Mouse (Mus musculus) forebrain, embryonic 13.5 days (tissue): ENCODE measurements at regions not wholly inside any gene's neighbourhood (a gene's known extent, or its start where the extent isn't known, plus 50 kb on each side); places are given as distances from the start of the nearest gene placed in this dataset.

Source experiments
- ATAC-seq: fragments of 200-750 bp; cut with Nextera tagmentation; 2 replicates; pipeline ENCODE4 v1.8.0; 2017
- H3K27ac ChIP-seq: fragments of 300-500 bp; sonication (generic); 2 replicates; pipeline ENCODE4 v1.5.1; 2015; ENCODE audit warnings: inconsistent platforms, mild to moderate bottlenecking, moderate library complexity
- H3K27me3 ChIP-seq: fragments of 300-500 bp; sonication (generic); 2 replicates; pipeline ENCODE4 v1.6.1; 2015; ENCODE audit warnings: mild to moderate bottlenecking, inconsistent platforms
- H3K36me3 ChIP-seq: fragments of 300-500 bp; sonication (generic); 2 replicates; pipeline ENCODE4 v1.6.1; 2015; ENCODE audit warnings: mild to moderate bottlenecking, inconsistent platforms; ENCODE audit not compliant: poor library complexity, severe bottlenecking
- H3K4me1 ChIP-seq: fragments of 300-500 bp; sonication (generic); 2 replicates; pipeline ENCODE4 v1.6.1; 2015; ENCODE audit warnings: inconsistent platforms
- H3K4me2 ChIP-seq: fragments of 300-500 bp; sonication (generic); 2 replicates; pipeline ENCODE4 v1.6.1; 2015; ENCODE audit warnings: inconsistent platforms, mild to moderate bottlenecking, moderate library complexity
- H3K4me3 ChIP-seq: fragments of 300-500 bp; sonication (generic); 2 replicates; pipeline ENCODE4 v1.5.1; 2015; ENCODE audit warnings: mild to moderate bottlenecking, inconsistent platforms
- H3K9ac ChIP-seq: fragments of 300-500 bp; sonication (generic); 2 replicates; pipeline ENCODE4 v1.6.1; 2015; ENCODE audit warnings: mild to moderate bottlenecking, inconsistent platforms
- H3K9me3 ChIP-seq: fragments of 300-500 bp; sonication (generic); replicated peaks from 2 replicates; pipeline ENCODE4 v1.6.1; 2016; ENCODE audit warnings: inconsistent platforms
- WGBS: fragments of 180-500 bp; shearing (Covaris S2); methylation state at CpG from one replicate; pipeline ENCODE4 v1.1.7; 2015; 5-methylcytosine and 5-hydroxymethylcytosine counted together

DNA sequence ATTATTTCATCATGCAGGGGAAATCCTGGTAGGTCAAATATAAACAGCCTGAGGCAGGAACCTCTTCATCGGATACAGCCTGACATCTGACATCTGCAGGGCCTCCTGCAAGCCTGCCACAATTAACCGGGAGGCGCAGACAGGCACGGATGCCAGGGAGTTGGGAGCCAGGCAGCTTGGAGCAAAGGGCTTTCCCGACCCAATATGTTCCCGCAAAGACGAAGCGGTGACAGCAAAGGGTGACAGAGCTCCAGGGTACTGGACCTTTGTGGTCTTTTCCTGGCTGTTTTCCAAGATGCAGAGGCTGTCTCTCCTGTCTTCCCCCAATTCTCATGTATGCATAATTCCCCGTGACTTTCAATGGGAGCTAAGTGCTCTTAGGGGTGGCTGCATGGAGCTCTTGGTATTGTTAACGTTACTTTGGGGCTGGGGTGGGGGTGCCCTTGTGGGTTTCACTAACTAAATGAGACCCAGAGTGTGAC lies 55.4 kb upstream of the Lhx8 start:
- ATAC-seq, result peak; percentile 84
- Histone ChIP-seq H3K4me3 (no peak overlapping the region), H3K4me2 (peak overlapping the region; percentile 19; the same call in 1 of the 2 replicates), H3K36me3 (no peaks in the 10 kb centered on the region), H3K4me1 (peaks cover 49% of the 10 kb centered on the region), H3K9me3 (no peaks in the 10 kb centered on the region), H3K27me3 (no peaks in the 10 kb centered on the region), H3K27ac (no peak overlapping the region), H3K9ac (no peak overlapping the region)
- 5% methylated on average over 10 of the region's 10 CpGs for WGBS

DNA sequence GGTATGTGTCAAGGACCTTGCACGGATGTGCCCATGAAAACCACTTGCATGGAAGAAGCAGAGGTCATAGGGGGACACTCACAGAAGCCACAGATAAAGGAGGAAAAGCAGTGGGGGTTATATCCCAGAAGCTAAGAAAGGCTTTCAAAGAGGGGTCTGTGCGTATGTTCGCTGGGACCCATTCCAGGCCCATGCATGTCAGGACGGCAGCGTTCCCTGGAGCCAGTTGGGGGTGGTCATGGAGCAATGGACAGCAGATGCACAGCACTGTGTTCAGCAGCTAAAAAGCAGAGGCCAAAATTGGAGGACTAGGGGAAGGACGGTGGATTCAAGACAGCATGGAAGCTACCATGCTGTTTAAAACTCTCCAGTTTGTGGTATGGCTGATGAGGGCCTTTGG lies 52.4 kb upstream of the Lhx8 start:
- Histone ChIP-seq H3K4me3 (no peak overlapping the region), H3K4me2 (no peak overlapping the region), H3K36me3 (no peaks in the 10 kb centered on the region), H3K9me3 (no peaks in the 10 kb centered on the region), H3K27me3 (no peaks in the 10 kb centered on the region), H3K4me1 (peaks cover 44% of the 10 kb centered on the region), H3K27ac (no peak overlapping the region), H3K9ac (no peak overlapping the region)
- 85% methylated on average over 6 of the region's 6 CpGs for WGBS
- no peak for ATAC-seq

DNA sequence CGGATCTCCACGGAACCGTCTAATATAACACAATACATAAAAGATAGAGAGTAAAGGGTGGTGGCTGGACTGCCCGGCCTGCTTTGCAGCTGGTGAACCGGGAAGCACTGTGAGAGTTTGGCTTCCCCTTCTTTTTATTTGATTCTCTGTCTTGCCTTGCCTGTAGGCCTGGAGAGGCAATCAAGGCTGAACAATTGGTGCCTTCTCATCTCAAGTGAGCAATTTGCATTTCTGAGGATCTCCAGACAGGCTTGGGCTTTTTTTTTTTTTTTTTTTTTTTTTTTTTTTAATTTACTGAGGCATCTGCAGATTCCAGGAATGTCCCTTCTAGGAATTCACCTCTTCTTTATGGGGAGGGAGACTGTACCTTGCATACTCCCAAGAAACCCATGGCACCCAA lies 51.1 kb upstream of the Lhx8 start:
- Histone ChIP-seq H3K27ac (no peak overlapping the region), H3K4me1 (peaks cover 35% of the 10 kb centered on the region), H3K4me3 (no peak overlapping the region), H3K9ac (no peak overlapping the region), H3K9me3 (no peaks in the 10 kb centered on the region), H3K4me2 (no peak overlapping the region), H3K36me3 (no peaks in the 10 kb centered on the region), H3K27me3 (no peaks in the 10 kb centered on the region)
- WGBS, result 10% methylated on average over 5 of the region's 5 CpGs
- ATAC-seq, result peak; percentile 29; the same call in 1 of the 2 replicates
